Mouse (Mus musculus) kidney, postnatal 4 days (tissue): Measurements from ENCODE around the gene Sema4c.

Experiments used
- DNase-seq, 2 experiments: peaks; one replicate each; pipeline ENCODE4 v3.0.0; 2021; ENCODE audit warnings: mixed read lengths in 2 of 2

The Sema4c gene

DNA sequence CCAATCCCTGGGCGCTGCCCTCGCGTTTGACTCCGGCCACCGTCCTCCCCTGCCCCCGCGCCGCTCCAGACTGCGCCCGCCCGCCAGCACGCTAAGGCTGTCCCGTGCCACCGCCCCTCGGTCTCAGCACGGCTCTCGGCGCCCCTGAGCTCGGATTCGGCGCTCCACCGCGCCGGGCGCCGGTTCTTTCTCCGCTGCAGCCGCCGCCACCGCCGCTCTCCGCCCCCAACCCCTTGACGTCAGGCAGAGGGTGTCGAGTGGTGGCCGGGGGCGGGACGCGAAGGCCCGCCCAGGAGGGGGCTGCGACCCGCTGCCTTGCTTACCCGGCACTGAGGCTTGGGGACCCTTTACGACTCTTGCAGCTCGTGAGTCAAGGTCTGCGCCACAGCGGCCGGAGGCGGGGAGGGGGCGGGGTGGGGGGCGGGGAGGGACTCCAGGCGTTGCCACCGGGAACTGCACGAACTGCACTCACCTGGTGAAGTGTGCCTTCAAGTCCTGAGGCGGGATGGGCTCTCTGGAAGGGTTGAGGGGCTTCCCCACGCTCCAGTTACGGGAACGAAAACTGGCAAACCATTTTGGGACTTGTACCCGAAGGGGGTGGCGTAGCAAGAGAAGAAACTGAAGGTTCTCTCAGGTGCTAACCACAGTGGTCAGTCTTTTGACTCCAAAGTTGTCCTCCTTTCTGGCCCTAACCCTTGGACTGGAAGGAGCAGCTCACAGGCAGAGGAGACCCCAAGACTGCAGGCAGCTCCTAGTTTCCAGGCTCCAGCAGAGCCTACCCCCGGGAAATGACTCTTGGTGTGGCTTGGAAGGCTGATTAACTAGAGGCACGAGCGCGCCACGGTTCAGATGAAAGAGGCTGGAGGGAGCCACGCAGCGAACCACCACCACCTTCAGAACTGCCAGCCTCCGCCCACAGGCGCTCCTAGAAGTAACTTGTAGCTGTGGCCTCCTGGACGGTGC, at the start of gene Sema4c:
Gene Sema4c (minus strand): TSS at position 319 of the 963 bp plus-strand sequence.
- DNase-seq, result peak; percentile 88 to 93

DNA sequence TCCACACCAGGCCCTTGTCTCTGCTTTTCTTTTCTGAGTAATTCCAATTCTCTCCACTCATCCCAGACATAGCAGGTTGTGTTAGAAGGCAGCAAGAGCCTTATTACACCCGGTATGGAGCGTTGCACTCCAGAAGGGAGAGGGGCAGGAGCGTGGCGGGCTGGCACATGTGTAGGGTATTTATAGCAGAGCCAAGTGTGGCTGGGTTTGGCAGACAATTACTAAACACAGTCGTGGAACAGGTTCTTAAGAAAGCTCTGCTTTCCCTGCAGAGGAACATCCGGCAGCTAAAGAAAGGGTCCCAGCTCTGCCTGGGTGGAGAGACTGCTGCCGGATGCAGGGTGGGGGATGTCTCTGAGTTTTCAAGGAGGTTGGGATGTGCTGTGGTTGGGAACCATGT, 48.8 kb upstream of the Sema4c start:
- no peak for DNase-seq

- peak in 1 of 2 experiments; percentile 51 for DNase-seq
These were observed 46.4 kb upstream of the Sema4c start for GRCm38 (mm10) chr1:36604254-36605156.

- DNase-seq, result peak; percentile 36 to 53
These were observed 45.2 kb upstream of the Sema4c start for GRCm38 (mm10) chr1:36603361-36603760.

DNA sequence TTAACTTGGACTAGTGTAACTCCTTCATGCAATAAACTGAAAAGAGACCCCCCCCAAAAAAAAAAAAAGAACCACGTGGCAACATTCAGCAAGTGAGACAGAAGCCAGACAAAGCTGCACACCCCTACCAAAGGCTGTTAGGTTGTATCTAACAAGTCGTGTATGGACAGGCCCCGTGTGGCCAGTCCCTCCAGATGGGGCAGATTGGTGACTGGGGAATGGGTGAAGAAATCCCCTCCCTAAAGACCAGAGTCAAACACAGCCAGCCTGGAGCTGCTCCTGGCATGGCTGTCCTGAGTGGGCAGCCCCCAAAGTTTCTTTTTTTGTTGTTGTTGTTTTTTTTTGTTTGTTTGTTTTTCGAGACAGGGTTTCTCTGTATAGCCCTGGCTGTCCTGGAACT, 44.1 kb upstream of the Sema4c start:
- DNase-seq, result no peak

GRCm38 (mm10) chr1:36598411-36598810, 40.3 kb upstream of the Sema4c start:
- DNase-seq, result no peak

DNA sequence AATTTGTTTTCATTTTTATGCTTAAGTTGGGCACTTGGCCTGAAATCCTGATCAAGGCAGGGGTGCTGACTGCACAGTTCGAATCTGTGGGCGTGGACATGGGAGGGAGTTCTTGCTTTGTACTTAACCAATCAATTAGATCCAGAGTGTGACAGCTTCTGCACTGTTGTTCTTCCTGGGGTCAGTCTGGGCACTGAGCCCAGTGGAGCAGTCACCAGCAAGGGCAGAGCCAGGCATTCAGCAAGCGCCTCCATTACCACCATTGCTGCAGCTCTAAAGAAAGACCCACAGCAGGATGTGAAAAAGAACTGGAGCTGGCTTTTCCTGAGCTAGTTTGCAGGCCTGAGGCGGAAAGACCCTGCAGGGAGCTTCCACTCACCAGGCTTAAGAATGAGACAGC, 38.0 kb upstream of the Sema4c start:
- peak; percentile 66 to 79 for DNase-seq

DNA sequence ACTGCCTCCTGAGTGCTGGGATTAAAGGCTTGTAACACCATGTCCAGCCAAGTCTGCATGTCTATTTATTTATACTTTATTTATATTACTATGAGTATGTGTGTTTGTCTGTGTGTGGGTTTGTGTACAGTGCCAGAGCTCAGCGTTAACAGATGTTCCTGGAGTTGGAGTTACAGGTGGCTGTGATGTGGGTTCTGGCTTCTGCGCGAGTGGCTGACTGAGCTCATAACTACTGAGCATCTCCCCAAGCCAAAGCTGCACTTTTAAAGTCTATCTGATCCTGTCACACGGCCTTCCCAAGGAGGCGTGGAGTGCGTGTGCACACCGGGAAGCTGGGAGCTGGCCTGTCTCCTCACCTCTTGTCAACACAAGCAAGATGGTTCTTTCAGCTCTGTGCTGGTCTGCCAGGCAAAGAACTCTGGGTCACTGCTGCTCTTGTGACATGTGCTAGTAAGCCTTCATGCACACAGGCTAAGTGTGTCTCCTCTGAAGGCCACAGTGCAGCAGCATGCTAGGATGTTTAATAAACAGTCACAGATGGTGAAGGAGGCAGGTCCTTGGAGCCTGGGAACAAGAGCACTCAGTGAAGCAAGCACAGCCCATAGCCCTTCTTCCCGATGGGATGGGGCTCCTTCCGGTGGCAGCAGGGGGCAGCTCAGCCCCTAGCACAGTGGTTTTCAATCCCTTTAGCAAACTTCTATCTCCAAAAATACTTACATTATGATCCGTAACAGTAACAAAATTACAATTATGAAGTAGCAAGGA, 37.2 kb upstream of the Sema4c start:
- DNase-seq, result no peak

DNA sequence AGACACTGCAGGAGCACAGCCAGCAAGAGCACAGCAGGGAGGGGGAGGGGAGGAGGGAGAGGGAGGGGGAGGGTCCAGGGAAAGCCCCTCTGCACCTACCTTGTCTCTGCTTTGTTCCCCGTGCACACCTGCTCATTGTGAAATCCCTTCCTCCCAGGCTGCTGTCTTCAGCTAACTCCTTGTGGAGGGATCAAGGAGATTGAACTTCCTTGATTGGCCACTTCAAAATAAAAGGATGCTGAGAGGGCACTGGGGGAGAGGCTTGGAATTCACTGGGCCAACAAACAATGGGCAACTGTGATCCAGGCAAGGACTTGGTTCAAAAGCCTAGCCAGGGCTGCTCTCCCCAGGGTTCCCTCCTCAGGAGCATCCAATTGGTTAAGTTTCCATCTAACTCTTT, 35.0 kb upstream of the Sema4c start:
- no peak for DNase-seq

- DNase-seq, result no peak
These were observed 33.3 kb upstream of the Sema4c start for GRCm38 (mm10) chr1:36591408-36591807.

DNA sequence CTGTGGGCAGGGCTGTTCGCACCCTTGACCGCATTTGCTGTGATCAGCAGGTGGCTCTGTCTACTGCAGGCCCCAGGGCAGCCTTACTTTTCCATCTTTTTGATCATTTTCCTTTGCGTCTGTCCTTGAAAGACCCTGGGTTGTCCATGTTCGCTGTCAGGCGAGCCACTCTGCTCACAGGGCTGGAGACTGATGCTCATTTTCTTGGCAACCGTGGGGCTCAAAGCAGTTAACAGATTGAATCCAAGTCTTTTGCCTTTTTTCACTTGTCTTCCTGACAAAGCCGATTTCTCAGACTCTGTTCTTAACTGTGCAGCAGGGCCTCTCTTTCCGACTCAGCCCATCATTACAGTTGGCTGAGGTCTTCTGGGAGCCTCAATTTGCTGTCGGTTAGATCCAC, 32.5 kb upstream of the Sema4c start:
- DNase-seq, result no peak

DNA sequence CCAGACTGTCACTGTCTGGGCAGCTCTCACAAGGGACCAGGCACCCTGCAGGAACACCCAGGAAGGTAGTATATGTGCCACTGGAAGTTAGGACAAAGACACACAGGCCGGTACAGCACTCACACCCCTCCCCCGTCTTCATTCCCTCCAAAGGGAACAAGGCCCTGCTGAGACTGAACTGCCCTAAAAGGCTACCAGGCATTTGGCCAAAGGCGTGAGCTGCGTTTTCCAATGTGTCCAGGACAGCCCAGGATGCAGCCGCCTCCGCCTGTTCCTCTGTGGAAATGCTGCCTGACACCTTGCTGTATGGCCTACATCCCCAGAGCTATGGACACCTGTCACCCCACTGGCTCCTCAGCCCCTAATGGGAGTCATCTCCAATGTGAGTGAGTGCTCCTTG, 31.3 kb upstream of the Sema4c start:
- DNase-seq, result peak; percentile 68 to 80

DNA sequence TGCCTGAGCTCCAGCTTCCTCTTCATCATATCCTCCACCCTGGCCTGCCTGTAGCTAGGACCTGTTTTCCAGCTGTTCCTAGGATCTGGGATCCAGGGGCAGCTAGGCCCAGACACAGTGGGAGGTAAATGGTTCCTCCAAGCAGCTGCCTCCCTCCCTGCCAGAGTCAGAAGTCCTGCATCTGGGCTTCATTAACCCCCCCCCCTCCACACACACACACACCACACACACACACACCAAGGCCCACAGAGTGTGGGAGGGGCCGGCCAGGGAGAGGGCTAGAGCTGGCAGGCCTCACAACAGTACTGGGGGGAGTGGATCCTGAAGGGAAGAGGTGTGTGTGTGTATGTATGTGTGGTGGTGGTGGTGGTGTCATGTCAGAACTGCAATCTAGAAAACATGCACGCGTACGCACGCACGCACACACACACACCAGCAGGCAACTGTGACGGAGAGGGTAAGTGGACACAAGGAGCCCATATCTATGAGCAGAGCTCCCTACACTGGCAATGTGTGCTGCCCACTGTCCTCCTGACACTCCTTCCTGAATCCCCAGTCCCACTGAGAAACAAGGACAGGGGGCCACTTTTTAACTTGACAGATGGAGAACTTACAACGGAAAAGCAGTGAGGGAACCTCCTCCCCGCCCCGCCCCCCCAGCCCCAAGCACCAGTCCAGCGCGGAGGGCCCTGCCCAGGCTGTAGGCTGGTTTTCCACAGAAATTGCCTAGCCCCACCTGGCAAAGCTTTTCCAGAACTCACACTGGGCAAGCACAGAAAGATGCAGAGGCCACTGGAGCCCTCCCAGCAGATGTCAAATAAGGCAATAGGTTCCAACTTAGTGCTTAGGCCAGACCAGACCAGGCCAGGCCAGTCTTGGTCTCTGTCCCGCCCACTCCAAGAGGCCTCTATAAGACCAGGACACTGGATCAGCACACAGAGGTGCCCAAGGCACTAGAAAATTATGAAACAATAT, 30.6 kb upstream of the Sema4c start:
- DNase-seq, result peak; percentile 54 to 71

DNA sequence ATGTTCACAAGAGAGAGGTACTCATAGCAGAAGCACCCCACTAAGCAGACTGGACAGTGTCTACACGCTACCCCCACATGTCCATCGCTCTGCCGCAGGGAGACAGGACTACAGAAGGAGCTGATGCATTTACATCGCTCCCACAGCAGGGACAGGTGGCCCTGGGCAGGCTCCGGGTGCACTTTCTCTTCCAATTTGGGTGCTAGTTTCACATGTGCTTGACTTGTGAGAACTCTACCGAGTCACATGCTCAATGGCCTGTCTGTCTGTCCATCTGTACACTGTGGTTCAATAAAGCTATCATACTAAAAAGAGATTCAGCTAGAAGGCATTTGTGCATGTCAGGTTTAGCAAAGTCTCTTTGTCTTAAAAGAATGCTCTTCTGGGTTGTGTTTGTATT, 29.7 kb upstream of the Sema4c start:
- DNase-seq, result no peak

DNA sequence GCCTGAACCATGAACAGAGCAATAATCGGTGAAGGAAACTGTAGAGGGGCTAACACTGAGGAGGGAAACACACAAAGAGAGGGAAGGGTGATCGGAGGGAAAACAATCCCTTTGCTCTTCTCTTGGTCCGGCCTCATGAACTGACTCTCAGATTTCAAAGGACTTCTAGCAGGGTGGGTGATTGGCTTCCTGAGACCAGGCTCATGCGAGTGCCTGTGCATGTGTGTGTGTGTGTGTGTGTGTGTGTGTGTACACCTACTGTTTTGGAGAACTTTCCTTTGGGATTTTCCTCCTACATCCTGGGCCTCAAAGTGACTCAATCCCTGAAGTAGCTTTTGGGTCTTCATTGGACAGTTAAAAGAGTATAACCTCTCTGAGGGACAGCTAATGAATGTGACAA, 28.1 kb upstream of the Sema4c start:
- no peak for DNase-seq

DNA sequence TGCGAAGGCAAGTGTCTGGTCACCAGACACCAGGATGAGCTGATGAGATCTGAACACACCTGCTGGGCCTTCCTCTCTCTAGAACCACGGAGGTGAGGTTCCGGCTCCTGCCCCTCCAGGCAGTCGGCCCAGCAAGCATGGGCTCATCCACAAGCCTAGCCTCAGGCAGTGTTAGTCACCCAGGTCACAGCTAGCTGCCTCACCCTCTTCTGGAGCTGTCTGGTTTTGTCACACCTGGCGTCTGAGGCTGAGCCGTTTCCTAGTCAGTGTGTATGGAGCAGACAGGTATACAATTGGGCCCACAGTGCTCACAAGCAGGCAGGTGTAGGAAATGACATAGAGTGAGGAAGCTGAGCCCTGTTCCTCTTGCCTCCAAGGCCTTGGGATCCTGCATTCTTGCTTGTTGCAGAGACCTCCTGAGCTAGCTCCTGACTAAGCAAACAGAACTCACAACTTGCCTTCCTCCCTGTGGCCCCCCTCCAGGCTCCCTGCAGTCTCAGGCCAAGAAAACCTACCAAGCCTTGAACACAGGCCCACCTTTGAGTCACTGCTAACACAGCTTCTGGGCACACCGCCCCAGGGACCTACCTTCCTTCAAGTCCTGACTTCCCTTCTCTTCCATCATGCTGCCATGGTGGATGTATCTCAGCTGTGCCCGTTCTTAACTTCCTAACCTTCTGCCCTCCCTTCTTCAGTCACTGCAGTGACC, 25.4 kb upstream of the Sema4c start:
- DNase-seq, result no peak

DNA sequence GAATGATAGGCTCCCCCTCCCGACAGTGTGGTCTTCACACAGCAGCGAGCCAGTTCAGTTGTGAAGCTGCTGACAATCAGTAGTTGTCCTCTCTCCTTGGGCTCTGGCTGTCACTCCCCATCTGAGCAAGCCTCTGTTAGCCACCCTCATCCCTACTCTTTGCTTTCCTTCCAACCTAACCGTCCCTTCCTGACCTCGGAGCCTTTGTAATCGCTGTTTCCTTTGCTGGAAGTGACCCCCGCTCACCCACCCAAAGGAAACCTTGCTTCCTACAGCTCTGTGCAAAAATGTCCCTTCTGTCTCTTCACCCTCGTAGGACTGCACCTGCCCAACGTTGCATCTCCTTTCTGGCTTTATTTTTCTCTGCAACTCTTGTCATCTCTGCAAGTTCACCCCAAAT, 24.1 kb upstream of the Sema4c start:
- DNase-seq, result no peak

GRCm38 (mm10) chr1:36581260-36581659, 23.1 kb upstream of the Sema4c start:
- DNase-seq, result no peak

GRCm38 (mm10) chr1:36580384-36581207, 22.4 kb upstream of the Sema4c start:
- peak; percentile 81 to 88 for DNase-seq

DNA sequence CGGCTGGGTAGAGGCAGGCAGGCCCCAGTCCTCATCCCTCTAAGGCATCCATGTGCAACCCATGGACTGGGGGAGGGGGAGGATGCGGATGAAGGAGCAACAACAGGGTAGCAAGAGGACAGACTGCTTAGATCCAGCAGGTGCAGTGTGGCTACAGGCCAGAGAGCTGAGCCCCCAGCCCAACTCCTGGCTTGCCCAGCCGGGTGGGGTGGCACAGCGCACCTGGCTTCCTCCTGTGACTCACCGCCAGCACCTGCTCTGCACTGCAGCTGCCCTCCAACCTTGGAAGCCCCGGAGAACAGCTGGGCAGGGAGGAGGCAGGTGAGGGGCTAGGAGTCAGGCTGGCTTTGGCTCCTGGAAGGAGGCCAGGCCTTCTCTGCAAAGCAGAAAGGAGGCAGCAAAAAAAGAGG, 21.8 kb upstream of the Sema4c start:
- DNase-seq, result peak; percentile 58 to 77
